Mouse (Mus musculus): ENCODE results near the gene Cdk2ap2.
"Not testable (repeated sequence)": the region's sequence is repeated elsewhere in the genome, so short reads cannot be mapped to it uniquely, and the experiment has no call there.

Cdk2ap2 gene

GRCm38 (mm10) chr19:4115816-4116215 is 18.8 kb downstream of the Cdk2ap2 start:
- DNase-seq (ENCODE audit: low spot score in 2 of 2), result no peak

DNA sequence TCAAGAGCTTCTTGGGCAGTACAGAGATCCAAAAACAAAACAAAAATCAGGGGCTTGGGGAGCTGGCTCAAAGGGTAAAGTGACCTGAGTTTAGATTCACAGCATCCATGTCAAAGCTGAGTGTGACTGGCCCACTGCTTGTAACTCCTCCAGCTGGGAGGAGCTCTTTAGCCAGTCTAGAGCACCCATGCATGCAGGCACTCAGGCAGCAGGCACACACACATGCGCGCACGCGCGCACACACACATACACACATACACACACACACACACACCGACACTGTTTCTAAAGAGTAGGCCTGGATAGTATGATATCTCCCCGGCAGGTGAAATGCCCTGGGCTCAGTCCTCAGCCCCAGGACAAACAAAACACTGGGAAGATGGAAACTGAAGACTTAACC is 20.0 kb downstream of the Cdk2ap2 start:
- no peak for DNase-seq (ENCODE audit: low spot score in 2 of 2)

DNA sequence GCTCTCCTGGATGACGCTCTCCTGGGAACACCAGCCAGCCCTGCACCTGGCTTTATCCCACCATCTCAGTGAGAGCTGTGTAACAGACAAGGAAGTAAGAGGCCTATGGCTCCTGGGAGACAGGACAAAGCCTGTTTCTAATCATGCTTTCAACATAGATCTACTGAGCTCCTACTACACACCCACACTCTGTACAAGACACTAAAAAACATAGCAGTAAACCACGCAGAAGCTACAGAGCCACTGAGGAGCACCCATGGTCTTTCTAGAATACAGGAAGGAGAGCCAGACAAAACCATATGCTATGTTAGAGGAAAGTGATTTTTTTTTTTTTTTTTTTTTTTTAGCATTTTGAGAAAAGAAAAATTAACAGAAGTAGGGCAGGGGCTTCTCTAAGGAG is 21.4 kb downstream of the Cdk2ap2 start:
- DNase-seq (ENCODE audit: low spot score in 2 of 2), result no peak

- DNase-seq (ENCODE audit: low spot score in 2 of 2), result no peak
These were observed 22.9 kb downstream of the Cdk2ap2 start for GRCm38 (mm10) chr19:4119716-4120487.

DNA sequence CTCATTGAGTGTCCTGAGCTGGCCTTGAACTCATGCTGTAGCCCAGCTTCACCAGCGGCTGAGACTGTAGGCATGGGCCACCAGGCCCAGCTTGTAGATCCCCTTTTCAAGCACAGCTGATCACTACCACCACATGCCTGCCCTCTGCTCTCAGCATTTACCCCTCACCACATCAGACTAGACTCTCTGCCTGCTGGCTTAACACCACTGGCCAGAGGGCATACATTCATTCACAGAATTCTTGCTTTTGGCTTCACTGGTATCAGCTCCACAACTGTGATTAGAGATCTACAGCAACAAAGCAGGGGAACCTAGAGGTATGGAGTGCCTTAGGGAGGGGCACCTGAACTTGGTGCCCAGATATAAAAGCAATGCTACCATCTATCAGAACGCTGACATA is 23.5 kb downstream of the Cdk2ap2 start:
- DNase-seq (ENCODE audit: low spot score in 2 of 2), result no peak

DNA sequence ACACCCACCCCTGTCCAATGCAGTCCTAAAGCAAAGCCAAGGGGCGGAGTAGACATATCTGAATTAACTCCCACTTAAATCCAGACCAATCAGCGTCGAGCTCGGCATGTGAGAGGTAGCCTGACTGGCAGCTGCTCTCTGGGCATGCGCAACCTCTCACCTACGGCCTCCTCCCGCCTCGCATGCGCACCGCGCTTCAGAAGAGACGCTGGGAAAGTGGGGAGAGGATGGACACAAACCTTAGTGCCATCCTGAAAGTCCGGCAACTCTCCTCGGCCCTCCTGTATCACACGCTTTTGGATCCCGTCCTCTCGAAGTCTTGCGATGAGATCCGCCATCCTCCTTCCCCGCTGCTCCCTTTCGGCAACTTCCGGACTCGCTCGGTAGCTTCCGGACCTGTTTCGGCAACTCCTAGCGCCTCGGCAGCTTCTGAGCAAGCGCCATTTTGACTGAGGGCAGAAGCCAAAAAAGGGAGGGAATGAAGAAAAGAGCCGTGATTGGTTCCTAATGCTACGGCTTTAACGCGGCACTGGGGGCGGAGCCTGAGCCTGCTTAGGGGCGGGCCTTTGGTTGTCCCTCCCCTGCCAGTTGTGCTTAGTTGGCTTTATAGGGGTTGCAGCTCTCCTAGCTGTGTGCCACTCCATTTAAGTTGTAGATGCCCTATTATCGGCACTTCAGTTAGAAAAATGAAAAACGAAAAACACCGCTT is 24.3 kb downstream of the Cdk2ap2 start:
- DNase-seq (ENCODE audit: low spot score in 2 of 2), result peak; percentile 95 to 97

DNA sequence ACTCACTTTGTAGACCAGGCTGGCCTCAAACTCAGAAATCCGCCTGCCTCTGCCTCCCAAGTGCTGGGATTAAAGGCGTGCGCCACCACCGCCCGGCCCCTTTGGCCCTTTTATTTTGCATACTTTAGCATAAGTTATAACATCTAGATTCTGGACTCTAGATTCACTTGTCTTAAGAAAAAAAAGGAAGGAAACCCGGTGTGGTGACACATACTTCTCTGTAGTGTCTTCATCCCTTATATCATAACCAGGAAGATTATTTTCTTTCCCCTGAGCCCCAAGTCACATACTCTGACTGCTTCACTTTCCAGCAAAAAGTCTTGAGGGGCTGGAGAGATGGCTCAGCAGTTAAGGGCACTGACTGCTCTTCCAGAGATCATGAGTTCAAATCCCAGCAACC is 24.9 kb downstream of the Cdk2ap2 start:
- not testable (repeated sequence) for DNase-seq (ENCODE audit: low spot score in 2 of 2)

DNA sequence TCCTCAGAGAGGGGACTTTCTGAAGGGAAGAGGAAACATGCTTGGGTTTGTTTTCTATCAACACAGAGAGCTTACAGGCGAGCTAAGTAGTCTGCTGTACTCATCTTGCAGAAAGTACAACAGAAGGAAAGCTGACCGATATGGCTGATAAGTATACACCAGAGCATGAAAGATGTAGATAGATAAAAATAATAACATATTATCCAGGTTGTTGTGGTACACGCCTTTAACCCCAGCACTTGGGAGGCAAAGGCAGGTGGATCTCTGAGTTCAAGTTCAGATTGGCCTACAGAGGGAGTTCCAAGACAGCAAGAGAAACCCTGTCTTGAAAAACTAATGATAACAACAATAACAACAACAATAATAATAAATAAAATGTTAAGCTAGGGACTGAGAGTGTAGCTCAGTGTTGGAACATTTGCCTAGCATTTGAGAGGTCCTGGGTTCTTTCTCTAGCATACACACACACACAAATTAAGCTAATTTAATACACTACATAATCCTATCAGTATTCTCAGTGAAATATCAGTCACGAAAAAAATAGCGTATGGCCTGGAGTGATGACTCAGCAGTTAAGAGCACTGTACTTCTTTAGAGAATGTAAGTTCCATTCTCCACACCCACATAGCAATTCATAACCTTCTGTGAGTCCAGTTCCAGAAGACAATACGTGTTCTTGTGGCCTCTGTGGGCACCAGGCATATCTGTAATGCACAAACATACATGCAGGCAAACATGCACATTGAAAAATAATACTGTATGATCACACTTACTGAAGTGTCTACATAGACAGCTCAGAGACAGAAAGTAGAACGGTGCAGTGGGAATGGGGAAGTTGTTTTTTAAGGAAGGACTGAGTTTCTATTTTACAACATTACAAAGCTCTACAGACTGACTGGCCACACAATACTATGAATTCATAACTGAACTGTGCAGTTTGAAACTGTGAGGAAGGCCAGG is 25.7 kb downstream of the Cdk2ap2 start:
- no peak for DNase-seq (ENCODE audit: low spot score in 2 of 2)

DNA sequence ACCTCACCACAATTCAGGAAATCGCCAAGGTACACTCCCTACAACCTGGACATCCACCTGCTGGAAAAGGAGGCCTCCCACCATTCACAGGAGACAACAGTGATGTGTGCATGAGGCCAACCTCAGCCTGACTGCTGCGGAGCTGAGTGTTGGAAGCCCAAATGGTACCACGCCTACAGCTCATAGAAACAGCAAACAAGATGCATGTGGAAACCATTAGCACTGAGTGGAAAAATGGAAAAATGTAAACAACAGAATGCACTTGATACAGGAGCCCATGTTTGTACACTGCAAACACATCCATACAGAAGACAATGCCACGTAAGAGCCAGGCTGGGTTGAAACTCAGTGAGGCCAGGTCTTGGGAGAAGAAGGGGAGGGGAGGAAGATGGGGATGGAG is 27.4 kb downstream of the Cdk2ap2 start:
- DNase-seq (ENCODE audit: low spot score in 2 of 2), result no peak

GRCm38 (mm10) chr19:4125268-4125667 is 28.3 kb downstream of the Cdk2ap2 start:
- not testable (repeated sequence) for DNase-seq (ENCODE audit: low spot score in 2 of 2)

DNA sequence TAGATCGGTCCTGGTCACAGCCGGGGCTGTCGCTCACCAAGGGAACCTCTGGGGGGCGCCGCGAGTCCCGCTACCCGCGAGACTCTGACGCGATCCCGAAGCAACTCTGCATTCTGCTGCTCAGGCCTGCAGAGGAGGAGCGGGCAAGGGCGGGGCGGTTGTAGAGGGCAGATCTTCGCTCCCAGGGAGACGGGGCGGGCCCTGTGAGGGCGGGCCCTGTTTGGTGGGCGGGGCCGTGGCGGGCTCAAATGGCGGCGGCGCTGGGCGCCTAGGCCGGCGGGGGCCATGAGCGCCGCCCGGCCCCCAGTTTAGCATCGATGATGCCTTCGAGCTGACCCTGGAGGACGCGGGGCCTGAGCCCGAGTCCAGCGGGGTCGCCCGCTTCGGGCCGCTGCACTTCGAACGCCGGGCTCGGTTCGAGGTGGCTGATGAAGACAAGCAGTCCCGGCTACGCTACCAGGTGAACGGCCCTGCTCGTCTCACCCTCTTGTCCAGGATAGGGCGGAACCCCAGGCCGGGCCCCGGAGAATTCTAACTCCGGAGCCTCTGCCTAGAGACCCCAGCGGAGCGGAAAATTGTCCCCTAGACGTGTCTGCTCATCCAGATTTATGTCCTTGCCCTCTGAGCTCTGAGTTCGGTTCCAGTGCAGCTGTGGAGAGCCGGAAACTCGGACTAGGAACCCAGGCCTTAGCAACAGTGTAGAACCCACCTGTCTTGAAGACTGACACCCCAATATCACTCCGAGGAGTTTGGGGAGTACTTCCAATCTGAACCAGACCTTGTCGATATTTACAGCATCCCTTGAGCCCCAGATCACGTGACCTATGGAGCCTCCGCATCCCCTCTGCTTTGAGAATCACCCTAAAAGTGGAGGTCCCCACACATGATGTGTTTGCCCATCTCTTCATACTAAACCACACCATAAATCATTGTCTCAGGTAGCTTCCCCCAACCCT is 29.0 kb downstream of the Cdk2ap2 start, which contains the start of gene Aip:
TSS of gene Aip (minus strand) at position 118 of the 956 bp plus-strand sequence.
- DNase-seq (ENCODE audit: low spot score in 2 of 2), result peak; percentile 98

- no peak for DNase-seq (ENCODE audit: low spot score in 2 of 2)
These were observed 29.9 kb downstream of the Cdk2ap2 start for GRCm38 (mm10) chr19:4126759-4127495.

DNA sequence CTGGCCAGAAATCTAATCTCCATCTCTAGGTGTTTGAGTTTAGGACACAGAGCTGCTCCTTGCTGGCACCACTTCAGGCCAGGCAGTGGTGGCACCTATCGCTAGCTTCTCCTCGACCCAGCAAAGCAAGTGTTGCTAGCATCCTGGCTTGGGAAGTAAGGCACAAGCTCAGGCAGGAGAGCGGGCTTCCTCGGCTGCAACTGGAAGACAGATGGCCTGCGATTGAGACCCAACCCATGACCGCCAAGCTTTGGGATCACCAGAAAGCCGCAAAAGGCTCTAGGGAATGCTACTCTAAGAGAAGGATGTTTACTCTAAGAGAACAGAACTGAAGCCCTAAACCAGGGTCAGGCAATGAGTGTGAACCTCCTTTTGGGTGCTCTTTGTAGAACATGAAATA is 32.5 kb downstream of the Cdk2ap2 start:
- DNase-seq (ENCODE audit: low spot score in 2 of 2), result no peak

GRCm38 (mm10) chr19:4130106-4130505 is 33.1 kb downstream of the Cdk2ap2 start:
- no peak for DNase-seq (ENCODE audit: low spot score in 2 of 2)

- DNase-seq (ENCODE audit: low spot score in 2 of 2), result no peak
These were observed 34.1 kb downstream of the Cdk2ap2 start for GRCm38 (mm10) chr19:4131075-4131474.

DNA sequence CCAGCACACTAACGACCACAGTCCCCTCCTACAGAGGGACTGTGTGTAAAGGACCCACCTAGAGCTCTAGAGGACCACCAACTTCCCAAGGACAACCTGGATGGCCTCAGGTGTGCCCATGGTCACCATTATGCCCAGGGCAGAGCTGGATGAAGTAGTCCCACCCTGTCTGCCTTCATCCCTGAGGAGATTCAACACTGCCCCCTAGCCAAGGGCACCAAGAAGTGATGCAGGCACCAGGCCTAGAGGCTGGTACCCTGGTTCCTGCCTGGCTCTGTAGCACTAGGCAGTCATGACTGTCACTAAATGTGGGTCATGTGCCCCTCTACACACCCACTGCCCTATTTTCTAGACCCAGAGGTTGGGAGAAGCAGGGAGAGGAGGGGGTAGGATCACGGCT is 34.8 kb downstream of the Cdk2ap2 start:
- DNase-seq (ENCODE audit: low spot score in 2 of 2), result no peak

GRCm38 (mm10) chr19:4134354-4134753 is 37.4 kb downstream of the Cdk2ap2 start:
- no peak for DNase-seq (ENCODE audit: low spot score in 2 of 2)

- DNase-seq (ENCODE audit: low spot score in 2 of 2), result not testable (repeated sequence)
These were observed 38.4 kb downstream of the Cdk2ap2 start for GRCm38 (mm10) chr19:4135229-4135962.

DNA sequence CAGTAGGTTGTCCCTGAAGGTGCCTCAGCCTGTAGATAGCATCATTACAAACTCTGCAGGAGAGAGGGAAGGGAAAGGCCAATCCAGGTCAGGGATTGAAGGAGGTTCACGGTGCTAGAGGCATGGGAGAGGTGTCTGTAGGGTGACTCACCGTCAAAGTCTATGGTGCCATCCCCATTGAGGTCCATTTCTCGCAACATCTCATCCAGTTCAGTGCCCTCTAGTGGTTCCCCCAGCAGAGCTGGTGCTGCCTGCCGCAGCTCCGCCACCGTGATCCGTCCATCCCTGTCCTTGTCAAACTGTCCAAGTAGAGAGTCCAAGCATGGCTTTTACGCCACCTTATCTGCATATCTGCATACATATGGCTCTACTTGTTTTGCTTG is 39.0 kb downstream of the Cdk2ap2 start:
- DNase-seq (ENCODE audit: low spot score in 2 of 2), result not testable (repeated sequence)
